Mouse (Mus musculus): ENCODE measurements around the gene Plekhg6.

DNA sequence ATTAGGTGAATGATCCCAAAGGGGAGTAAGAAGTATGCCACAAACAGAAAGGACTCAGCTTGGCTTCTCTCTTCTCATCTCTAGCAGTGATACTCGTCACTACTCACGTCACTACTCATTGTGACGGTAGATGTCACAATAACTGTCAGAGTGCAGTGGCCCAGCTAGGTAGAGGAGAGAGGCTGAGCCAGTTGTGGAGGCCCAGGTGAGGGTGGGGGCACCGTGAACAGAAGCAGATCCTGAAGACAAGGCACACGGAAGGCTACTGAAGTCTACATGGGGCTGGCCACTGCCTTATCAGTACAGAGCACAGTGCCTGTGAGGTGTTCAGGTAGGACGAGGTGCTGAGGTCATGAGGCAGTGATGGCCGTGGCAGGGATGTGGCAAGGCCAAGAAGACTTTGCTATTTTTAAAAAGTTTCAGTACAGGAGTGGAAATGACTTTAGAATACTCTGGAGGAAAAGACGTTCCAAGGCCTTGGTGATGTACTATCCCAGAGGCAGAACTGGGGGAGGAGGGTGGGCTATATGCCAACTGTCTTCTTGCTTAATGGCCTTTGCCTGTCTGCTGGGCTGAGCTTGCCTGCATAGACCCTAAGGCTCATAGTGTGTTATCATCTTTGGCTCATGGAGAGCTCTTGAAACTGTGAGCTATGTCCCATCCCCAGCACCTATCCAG lies 29.1 kb downstream of the Plekhg6 start:
- TF ChIP-seq TAL1 (IDR thresholded peaks at IDR 0.05; ENCODE audit: low read length): no peak
- no peak for TF ChIP-seq GATA1 (IDR thresholded peaks at IDR 0.05; ENCODE audit: low read length)

Measured in erythroblast, embryonic 14.5 days (primary cell).